In genomic region chr2:29706726-29707620, GRCm38 (mm10) we compare ENCODE assay signal across 15 mouse cellular contexts. TPM values are rescaled to one million over a fixed set of nuclear protein-coding genes. Genes with fewer than 3 reads are reported as not detected.
DNase-seq lines count a peak whose midpoint lies in the region; ATAC-seq and TF ChIP-seq lines count a peak whose summit lies in the region.
"Had no signal": no experiment of that assay in that cellular context is flagged by ENCODE, and none has a peak within 500 bp of the region (broad histone marks: within the 10 kb centered on the region; RNA-seq: fewer than 3 reads in every experiment).

No protein-coding gene starts in this region.

- no peak for DNase-seq in hindbrain, embryonic 10.5 days (ENCODE audit: low spot score)
- peak; percentile 92 for DNase-seq in A20 (ENCODE audit: low read depth, low spot score)
- DNase-seq in cerebellum, postnatal 14 days = peak; percentile 82 to 85
- DNase-seq in heart, embryonic 10.5 days (ENCODE audit: low spot score) = no peak
- DNase-seq: lung, adult 18-20 months had no signal

- no peaks in the 10 kb centered on the region for H3K27me3 ChIP-seq in hindbrain, embryonic 13.5 days
- H3K27me3 ChIP-seq in hindbrain, embryonic 10.5 days (ENCODE audit: insufficient read depth, poor library complexity, severe bottlenecking) = no peaks in the 10 kb centered on the region
- H3K27me3 ChIP-seq in liver, embryonic 12.5 days (replicated peaks) = no peaks in the 10 kb centered on the region
- H3K27me3 ChIP-seq in heart, embryonic 10.5 days (ENCODE audit: insufficient read depth, poor library complexity, severe bottlenecking) = no peaks in the 10 kb centered on the region
- H3K27me3 ChIP-seq in intestine, postnatal 0 days (replicated peaks; ENCODE audit: control insufficient read depth, insufficient read depth, low read length) = no peaks in the 10 kb centered on the region

- no peak overlapping the region for H3K4me3 ChIP-seq in hindbrain, embryonic 13.5 days
- no peak overlapping the region for H3K4me3 ChIP-seq in hindbrain, embryonic 10.5 days
- no peak overlapping the region for H3K4me3 ChIP-seq in liver, embryonic 12.5 days
- no peak overlapping the region for H3K4me3 ChIP-seq in heart, embryonic 10.5 days
- no peak overlapping the region for H3K4me3 ChIP-seq in intestine, postnatal 0 days (ENCODE audit: low read depth, low read length)

- no peak overlapping the region for H3K9ac ChIP-seq in hindbrain, embryonic 13.5 days
- H3K9ac ChIP-seq in liver, embryonic 12.5 days = no peak overlapping the region
- H3K9ac ChIP-seq in intestine, postnatal 0 days (ENCODE audit: low read depth, low read length) = no peak overlapping the region

- no peak for ATAC-seq in hindbrain, embryonic 13.5 days (ENCODE audit: low FRiP score)
- peak; percentile 84 for ATAC-seq in activated CD4-positive, CD25-positive, alpha-beta regulatory T cell, adult 4 months
- ATAC-seq in liver, embryonic 12.5 days = no peak
- ATAC-seq in intestine, postnatal 0 days = no peak
- ATAC-seq: forebrain, embryonic 16.5 days; intestine, embryonic 16.5 days had no signal

- H3K4me2 ChIP-seq in hindbrain, embryonic 13.5 days = no peak overlapping the region
- H3K4me2 ChIP-seq in liver, embryonic 12.5 days = no peak overlapping the region
- H3K4me2 ChIP-seq in intestine, postnatal 0 days (replicated peaks; ENCODE audit: low read depth) = no peak overlapping the region

- TF ChIP-seq CTCF in intestine, postnatal 0 days (IDR thresholded peaks at IDR 0.05; ENCODE audit: low read depth) = no peak

- H3K27ac ChIP-seq in hindbrain, embryonic 13.5 days = peak overlapping the region; percentile 48; the same call in 1 of the 2 replicates
- no peak overlapping the region for H3K27ac ChIP-seq in hindbrain, embryonic 10.5 days
- H3K27ac ChIP-seq in liver, embryonic 12.5 days = no peak overlapping the region
- H3K27ac ChIP-seq in heart, embryonic 10.5 days = no peak overlapping the region
- no peak overlapping the region for H3K27ac ChIP-seq in intestine, postnatal 0 days (ENCODE audit: low read depth, low read length)

- peaks cover 7% of the 10 kb centered on the region; the same call in 1 of the 2 replicates for H3K4me1 ChIP-seq in hindbrain, embryonic 13.5 days (replicated peaks)
- H3K4me1 ChIP-seq in hindbrain, embryonic 10.5 days (replicated peaks) = 0 out of 2 replicates have a peak, but pooled peaks cover 5% of the 10 kb centered on the region
- H3K4me1 ChIP-seq in liver, embryonic 12.5 days = peaks cover 22% of the 10 kb centered on the region
- H3K4me1 ChIP-seq in heart, embryonic 10.5 days = peaks cover 7% of the 10 kb centered on the region
- H3K4me1 ChIP-seq in intestine, postnatal 0 days (replicated peaks; ENCODE audit: control insufficient read depth, insufficient read depth, low read length) = no peaks in the 10 kb centered on the region

- no peaks in the 10 kb centered on the region for H3K9me3 ChIP-seq in hindbrain, embryonic 13.5 days
- no peaks in the 10 kb centered on the region for H3K9me3 ChIP-seq in hindbrain, embryonic 10.5 days
- no peaks in the 10 kb centered on the region for H3K9me3 ChIP-seq in liver, embryonic 12.5 days (replicated peaks)
- H3K9me3 ChIP-seq in heart, embryonic 10.5 days = no peaks in the 10 kb centered on the region
- no peaks in the 10 kb centered on the region for H3K9me3 ChIP-seq in intestine, postnatal 0 days (ENCODE audit: control insufficient read depth)

- WGBS in hindbrain, embryonic 13.5 days = 94% methylated on average over 18 of the region's 18 CpGs
- 96% methylated on average over 18 of the region's 18 CpGs for WGBS in hindbrain, embryonic 10.5 days
- 84% methylated on average over 18 of the region's 18 CpGs for WGBS in liver, embryonic 12.5 days (ENCODE audit: insufficient replicate concordance)
- 91% methylated on average over 18 of the region's 18 CpGs for WGBS in heart, embryonic 10.5 days
- 88% methylated on average over 18 of the region's 18 CpGs for WGBS in intestine, postnatal 0 days

- peaks cover 88% of the 10 kb centered on the region for H3K36me3 ChIP-seq in hindbrain, embryonic 13.5 days
- H3K36me3 ChIP-seq in hindbrain, embryonic 10.5 days = peaks cover 92% of the 10 kb centered on the region
- H3K36me3 ChIP-seq in liver, embryonic 12.5 days = peaks cover 92% of the 10 kb centered on the region
- H3K36me3 ChIP-seq in heart, embryonic 10.5 days = peaks cover 86% of the 10 kb centered on the region
- peaks cover 76% of the 10 kb centered on the region for H3K36me3 ChIP-seq in intestine, postnatal 0 days (ENCODE audit: control insufficient read depth, insufficient read depth)

RNA-seq across cellular contexts. Expression of gene Gm13420, which starts 44.5 kb away (rescaled TPM):
- not detected in 2 replicates for polyA plus RNA-seq in hindbrain, embryonic 13.5 days (2015; fragmentation: Nextera tagmentation; extraction: Ambion mirVana)
- polyA plus RNA-seq in hindbrain, embryonic 10.5 days (2016; fragmentation: Nextera tagmentation; extraction: Ambion mirVana) = 0.30 TPM in 1 of 2 replicates, not detected in the other
- polyA plus RNA-seq in activated CD4-positive, CD25-positive, alpha-beta regulatory T cell, adult 4 months (2017; shearing (Covaris generic)) = under 1 TPM in 1 of 2 experiments, not detected in 1; 0.30 TPM
- 0.28 and 0.41 TPM in 2 replicates for polyA plus RNA-seq in liver, embryonic 12.5 days (2016; fragmentation: Nextera tagmentation; extraction: Ambion mirVana)
- polyA plus RNA-seq in heart, embryonic 10.5 days (2016; fragmentation: Nextera tagmentation; extraction: Ambion mirVana) = 0.28 TPM in 1 of 2 replicates, not detected in the other
- polyA plus RNA-seq in intestine, postnatal 0 days (2015; fragmentation: Nextera tagmentation; extraction: Ambion mirVana) = 0.10 TPM in 1 of 2 replicates, not detected in the other
- polyA plus RNA-seq: forebrain, embryonic 16.5 days had no signal

RNA-seq across cellular contexts. Expression of gene Gm13547, which starts 52.1 kb away (rescaled TPM):
- not detected in 2 replicates for polyA plus RNA-seq in hindbrain, embryonic 13.5 days (2015; fragmentation: Nextera tagmentation; extraction: Ambion mirVana)
- not detected in 2 replicates for polyA plus RNA-seq in hindbrain, embryonic 10.5 days (2016; fragmentation: Nextera tagmentation; extraction: Ambion mirVana)
- polyA plus RNA-seq in activated CD4-positive, CD25-positive, alpha-beta regulatory T cell, adult 4 months (2017; shearing (Covaris generic)) = not detected
- polyA plus RNA-seq in liver, embryonic 12.5 days (2016; fragmentation: Nextera tagmentation; extraction: Ambion mirVana) = not detected in 2 replicates
- polyA plus RNA-seq in heart, embryonic 10.5 days (2016; fragmentation: Nextera tagmentation; extraction: Ambion mirVana) = not detected in 2 replicates
- polyA plus RNA-seq in intestine, postnatal 0 days (2015; fragmentation: Nextera tagmentation; extraction: Ambion mirVana) = not detected in 2 replicates
- polyA plus RNA-seq: intestine, embryonic 16.5 days; large intestine, adult 2 months; limb, embryonic 14.5 days; neural tube, embryonic 14.5 days; stomach, embryonic 14.5 days had no signal

Comparison
In these comparisons a context has a peak if more than half of its experiments do, and no peak if none do; other contexts are left out.
1. DNase-seq: peak in A20 (single experiment) and cerebellum, postnatal 14 days (2 of 2); none in hindbrain, embryonic 10.5 days (single experiment) and heart, embryonic 10.5 days (single experiment).